Mouse (Mus musculus) CD4-positive naive resting alpha-beta T cell, adult 76 days (primary cell): ENCODE measurements around the gene Alad. TPM values are rescaled to one million over a fixed set of nuclear protein-coding genes. Genes with fewer than 3 reads are reported as not detected.

Source experiments
- total RNA-seq: library from RNA; stranded (reverse); gene quantifications from one replicate; pipeline ENCODE4 v1.2.4, GENCODE M21; 2023

Gene Alad
- 9.6 TPM for total RNA-seq

GRCm38 (mm10) chr4:62519849-62520233 is at the start of gene Alad:
TSS of gene Alad (minus strand) at chr4:62519918.

GRCm38 (mm10) chr4:62559797-62560329 is 40.1 kb upstream of the Alad start, which contains the start of gene Rgs3:
TSS of gene Rgs3 (plus strand) at chr4:62559847.

GRCm38 (mm10) chr4:62524651-62525488 is 5.2 kb upstream of the Alad start, which contains the start of the genes Pole3 and 4933430I17Rik:
TSS of gene Pole3 (minus strand) at chr4:62525068.
TSS of gene 4933430I17Rik (plus strand) at chr4:62525369.

GRCm38 (mm10) chr4:62503374-62503970 is 16.2 kb downstream of the Alad start, which contains the start of gene Hdhd3:
TSS of gene Hdhd3 (minus strand) at chr4:62503467.

GRCm38 (mm10) chr4:62479937-62480708 is 39.6 kb downstream of the Alad start, which contains the start of gene Bspry:
TSS of gene Bspry (plus strand) at chr4:62480053.

GRCm38 (mm10) chr4:62470598-62471051 is 49.1 kb downstream of the Alad start, which contains the start of gene Wdr31:
TSS of gene Wdr31 (minus strand) at chr4:62470896.

Other genes starting within 250 kb of the Alad start
- 77.4 TPM for gene Fkbp15, start 159.4 kb downstream of the Alad start, total RNA-seq
- gene Slc31a1, start 159.2 kb downstream of the Alad start, total RNA-seq: 10.8 TPM
- gene Cdc26, start 111.3 kb downstream of the Alad start, total RNA-seq: 34.5 TPM
- gene Prpf4, start 111.1 kb downstream of the Alad start, total RNA-seq: 23.8 TPM
- not detected for gene Rnf183, start 84.7 kb downstream of the Alad start, total RNA-seq
- gene Wdr31, start 49.0 kb downstream of the Alad start, total RNA-seq: not detected
- gene Bspry, start 39.9 kb downstream of the Alad start, total RNA-seq: 1.9 TPM
- gene Hdhd3, start 16.5 kb downstream of the Alad start, total RNA-seq: 0.47 TPM
- gene Pole3, start 5.2 kb upstream of the Alad start, total RNA-seq: 16.3 TPM
- 2.0 TPM for gene 4933430I17Rik, start 5.5 kb upstream of the Alad start, total RNA-seq
- gene Rgs3, start 39.9 kb upstream of the Alad start, total RNA-seq: 59.6 TPM